Mouse (Mus musculus): Measurements from ENCODE around the gene Naip5.
A peak's percentile ranks its signal among the peaks of the same experiment; 100 is the strongest.
"Not testable (repeated sequence)": the region's sequence is repeated elsewhere in the genome, so short reads cannot be mapped to it uniquely, and the experiment has no call there.

The Naip5 gene

GRCm38 (mm10) chr13:100246223-100246622 is at the start of gene Naip5:
Naip5 (minus strand) TSS chr13:100246323.
- not testable (repeated sequence) for TF ChIP-seq GATA4 (IDR thresholded peaks at IDR 0.05; ENCODE audit: insufficient replicate concordance, low read length)

GRCm38 (mm10) chr13:100284611-100285010 is 38.5 kb upstream of the Naip5 start:
- TF ChIP-seq GATA4 (IDR thresholded peaks at IDR 0.05; ENCODE audit: insufficient replicate concordance, low read length), result no peak

DNA sequence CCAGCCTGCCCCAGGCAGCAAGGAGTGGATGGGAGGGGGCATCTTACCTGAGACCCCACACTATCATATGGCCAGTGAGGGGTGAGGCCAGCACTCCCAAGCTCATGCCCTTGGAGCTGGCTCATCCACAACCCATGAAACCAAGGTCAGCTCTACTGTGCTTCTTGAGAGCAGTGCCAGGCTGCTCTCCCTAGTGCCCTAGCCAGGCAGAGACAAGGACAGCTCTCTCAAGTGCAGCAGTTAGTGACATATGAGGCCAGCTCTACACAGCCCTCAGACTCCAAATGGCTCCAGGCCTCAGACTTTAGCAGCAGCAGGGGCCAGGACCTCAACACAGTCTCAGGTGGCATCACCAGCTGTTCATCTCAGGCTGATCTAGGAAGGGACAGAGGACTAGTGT is 2.4 kb downstream of the Naip5 start:
- TF ChIP-seq GATA4 (IDR thresholded peaks at IDR 0.05; ENCODE audit: insufficient replicate concordance, low read length), result no peak

GRCm38 (mm10) chr13:100210540-100210939 is 35.6 kb downstream of the Naip5 start:
- TF ChIP-seq GATA4 (IDR thresholded peaks at IDR 0.05; ENCODE audit: insufficient replicate concordance, low read length), result no peak

DNA sequence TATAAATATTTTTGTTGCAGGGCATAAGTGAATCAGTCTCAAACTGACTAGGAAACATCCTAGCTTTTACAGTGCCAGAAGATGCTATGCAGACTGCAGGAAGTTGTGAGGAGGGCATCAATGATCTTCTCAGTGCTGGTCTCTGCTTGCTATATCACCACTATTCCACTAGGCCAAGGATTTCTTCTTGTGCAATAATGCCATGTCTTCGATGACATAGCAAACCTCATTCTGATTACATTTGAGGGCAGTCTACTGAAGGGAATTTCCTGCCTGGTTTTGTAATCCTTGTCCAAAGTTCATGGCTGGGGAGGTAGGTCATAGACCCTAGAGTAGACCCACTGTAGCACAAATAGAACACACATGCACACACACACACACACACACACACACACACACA is 42.8 kb downstream of the Naip5 start:
- no peak for TF ChIP-seq GATA4 (IDR thresholded peaks at IDR 0.05; ENCODE audit: insufficient replicate concordance, low read length)

DNA sequence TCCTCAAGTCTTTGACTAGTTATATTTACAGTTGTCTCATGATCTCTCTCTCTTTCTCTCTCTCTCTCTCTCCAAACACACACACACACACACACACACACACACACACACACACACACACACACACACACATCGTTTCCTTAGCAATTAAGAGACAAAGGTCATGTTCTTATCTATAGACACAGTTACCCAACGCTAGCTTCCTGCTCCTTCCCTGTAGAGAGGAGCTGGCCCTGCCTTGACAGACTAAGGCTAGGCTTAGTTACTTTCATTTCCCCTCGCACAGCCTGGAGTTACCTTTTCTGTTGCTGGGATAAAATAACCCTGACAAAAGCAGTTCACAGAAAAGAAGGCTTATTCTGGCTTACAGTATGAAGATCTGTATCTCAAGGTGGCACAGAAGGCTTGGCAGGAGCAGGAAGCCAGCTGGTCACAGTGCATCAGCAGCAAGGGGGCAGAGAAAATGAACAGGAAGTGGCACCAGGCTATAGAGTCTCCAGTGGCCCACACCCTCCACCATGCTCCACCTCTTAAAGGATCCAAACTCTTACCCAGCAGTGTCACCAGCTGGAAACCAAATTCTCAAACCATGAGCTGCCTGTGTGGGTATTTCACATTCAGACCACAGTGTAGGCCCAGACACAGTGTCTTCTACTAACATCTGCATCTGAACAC is 44.3 kb downstream of the Naip5 start, which contains the start of gene Naip2:
Naip2 (minus strand) TSS at position 434 of the 675 bp plus-strand sequence.
- TF ChIP-seq GATA4 (IDR thresholded peaks at IDR 0.05; ENCODE audit: insufficient replicate concordance, low read length), result peak; percentile 45; the same call in 1 of the 2 replicates

DNA sequence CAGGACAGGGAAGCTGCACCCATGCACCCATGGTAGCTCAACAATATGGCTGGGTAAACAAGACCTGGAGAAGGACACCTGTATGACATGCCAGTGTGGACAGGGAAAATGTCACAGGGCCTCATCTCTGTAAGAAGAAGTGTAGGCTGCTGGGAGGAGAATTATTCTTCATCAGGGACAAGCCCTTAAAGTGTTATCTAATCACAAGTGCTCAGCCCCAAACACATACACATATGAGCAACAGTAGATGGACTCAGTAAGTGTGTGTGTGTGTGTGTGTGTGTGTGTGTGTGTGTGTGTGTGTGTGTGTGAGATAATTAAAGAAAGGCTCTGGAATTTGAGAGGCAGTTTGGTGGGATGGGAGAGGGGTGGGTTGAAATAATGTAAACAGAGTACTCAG is 45.3 kb downstream of the Naip5 start:
- TF ChIP-seq GATA4 (IDR thresholded peaks at IDR 0.05; ENCODE audit: insufficient replicate concordance, low read length), result no peak

DNA sequence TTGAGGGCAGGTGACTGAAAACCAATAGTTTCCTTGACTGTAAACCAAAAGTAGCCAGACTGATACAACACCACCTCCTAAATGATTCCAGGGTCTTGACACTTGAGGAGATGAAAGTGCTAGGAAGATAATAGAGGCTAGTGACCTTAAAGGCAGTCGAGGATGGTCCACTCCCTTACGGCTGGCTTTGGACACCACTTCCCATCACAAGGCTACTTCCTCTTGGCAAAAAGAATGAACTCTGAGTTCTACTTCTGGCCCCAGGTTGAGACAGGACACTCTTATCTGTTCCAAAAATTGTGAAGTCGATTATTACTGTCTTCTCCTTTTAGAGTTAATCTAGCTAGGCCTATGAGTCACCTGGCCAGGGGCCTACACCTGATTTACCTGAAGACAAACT is 50.7 kb downstream of the Naip5 start:
- no peak for TF ChIP-seq GATA4 (IDR thresholded peaks at IDR 0.05; ENCODE audit: insufficient replicate concordance, low read length)

Data from liver, adult (tissue).